Mouse (Mus musculus) cortical plate, adult 2 months (tissue): ENCODE data around the gene Zfp451.

Experiments
- CTCF ChIP-seq: fragments of 200-500 bp; IDR thresholded peaks from 2 replicates; pipeline ENCODE4 v1.5.1; 2011; ENCODE audit warnings: mild to moderate bottlenecking, control low read depth, low read length; ENCODE audit not compliant: insufficient read depth; ENCODE audit errors: extremely low read depth
- POLR2A ChIP-seq: fragments of 200-500 bp; IDR thresholded peaks from 2 replicates; pipeline ENCODE4 v1.6.1; 2011; ENCODE audit warnings: mild to moderate bottlenecking, low read length, control low read depth; ENCODE audit not compliant: insufficient read depth; ENCODE audit errors: extremely low read depth

GRCm38 (mm10) chr1:33725086-33725485 lies 89.3 kb downstream of the Zfp451 start:
- TF ChIP-seq CTCF (no peak), POLR2A (no peak)
